Mouse (Mus musculus) common myeloid progenitor, adult 5-6 weeks (primary cell): ENCODE measurements around the gene Vnn1. TPM values are rescaled to one million over a fixed set of nuclear protein-coding genes. Genes with fewer than 3 reads are reported as not detected.

Experiments
- total RNA-seq: library from RNA; stranded (forward); fragments of 200-1000, 187-1606 nt; gene quantifications from 2 replicates; pipeline ENCODE4 v1.2.3, GENCODE M21; 2017

Gene Vnn1
- total RNA-seq, 1 experiment from 2014 or later = not detected

Other genes with a start within 250 kb of the Vnn1 start
- 1,923 and 1,998 TPM in 2 replicates for gene Rps12, start 107.4 kb upstream of the Vnn1 start, total RNA-seq
- gene Slc18b1, start 97.7 kb upstream of the Vnn1 start, total RNA-seq = 0.44 and 0.64 TPM in 2 replicates
- gene Vnn3, start 43.2 kb upstream of the Vnn1 start, total RNA-seq = not detected in 2 replicates
- gene Taar1, start 25.7 kb downstream of the Vnn1 start, total RNA-seq = not detected in 2 replicates
- not detected in 2 replicates for gene Taar2, start 43.9 kb downstream of the Vnn1 start, total RNA-seq
- gene Taar3, start 54.9 kb downstream of the Vnn1 start, total RNA-seq = not detected in 2 replicates
- not detected in 2 replicates for gene Taar4, start 65.8 kb downstream of the Vnn1 start, total RNA-seq
- gene Taar5, start 76.0 kb downstream of the Vnn1 start, total RNA-seq = not detected in 2 replicates
- gene Taar6, start 91.0 kb downstream of the Vnn1 start, total RNA-seq = not detected in 2 replicates
- gene Taar7a, start 98.8 kb downstream of the Vnn1 start, total RNA-seq = not detected in 2 replicates
- not detected in 2 replicates for gene Taar7b, start 105.3 kb downstream of the Vnn1 start, total RNA-seq
- gene Taar7d, start 132.5 kb downstream of the Vnn1 start, total RNA-seq = not detected in 2 replicates
- not detected in 2 replicates for gene Taar7e, start 142.9 kb downstream of the Vnn1 start, total RNA-seq
- gene Taar7f, start 154.8 kb downstream of the Vnn1 start, total RNA-seq = not detected in 2 replicates
- gene Taar8a, start 181.8 kb downstream of the Vnn1 start, total RNA-seq = not detected in 2 replicates
- gene Taar8b, start 197.6 kb downstream of the Vnn1 start, total RNA-seq = not detected in 2 replicates
- not detected in 2 replicates for gene Taar8c, start 207.2 kb downstream of the Vnn1 start, total RNA-seq
- gene Taar9, start 214.8 kb downstream of the Vnn1 start, total RNA-seq = not detected in 2 replicates